Mouse (Mus musculus) G1E (cell line): Measurements from ENCODE around the gene S1pr3.

ENCODE experiments used
- CTCF ChIP-seq: IDR thresholded peaks from 2 replicates; pipeline ENCODE4 v1.5.1; 2012; ENCODE audit warnings: low read depth, low read length, inconsistent platforms, mixed read lengths
- GATA1 ChIP-seq: IDR thresholded peaks from 2 replicates; pipeline ENCODE4 v1.6.1; 2012; ENCODE audit warnings: borderline replicate concordance, low read length, inconsistent platforms, mixed read lengths
- GATA2 ChIP-seq: IDR thresholded peaks from 2 replicates; pipeline ENCODE4 v1.6.1; 2012; ENCODE audit warnings: low read depth, low read length, inconsistent platforms, borderline replicate concordance
- POLR2AphosphoS5 ChIP-seq: IDR thresholded peaks from 2 replicates; pipeline ENCODE4 v1.6.1; 2012; ENCODE audit warnings: low read depth, low read length, inconsistent platforms; ENCODE audit not compliant: insufficient replicate concordance
- TAL1 ChIP-seq: conservative IDR thresholded peaks from 2 replicates; pipeline ENCODE4 v1.6.1; 2012; ENCODE audit warnings: low read depth, low read length, inconsistent platforms, mixed read lengths

DNA sequence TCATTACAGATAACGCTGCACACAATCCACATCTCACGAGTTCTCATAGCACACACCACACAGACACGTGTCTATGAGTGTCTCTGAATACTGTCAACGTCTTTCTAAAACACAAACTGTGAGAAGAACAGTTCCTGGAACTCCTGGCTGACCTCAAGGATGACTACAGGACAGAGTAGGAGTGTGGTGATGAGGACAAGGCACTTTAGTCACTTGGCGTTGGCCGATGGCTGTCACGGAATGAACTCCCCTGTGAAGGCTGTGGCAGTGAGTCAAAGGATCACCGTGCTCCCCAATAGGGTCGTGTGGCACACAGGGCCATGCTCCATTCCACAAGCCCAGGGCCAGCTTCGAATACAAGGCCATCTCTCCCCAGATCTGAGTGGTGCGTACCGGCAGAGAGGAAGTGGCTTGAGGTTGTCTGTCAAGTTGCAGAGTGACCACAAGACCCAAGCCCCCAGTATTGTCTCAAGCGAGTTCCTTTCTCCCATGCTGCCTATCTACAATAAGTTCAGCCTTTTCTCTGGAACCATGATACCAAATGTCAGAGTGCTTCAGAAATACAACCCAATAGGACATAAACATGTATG lies 2.6 kb upstream of the S1pr3 start:
- no peak for TF ChIP-seq CTCF
- TF ChIP-seq POLR2AphosphoS5, result no peak
- no peak for TF ChIP-seq TAL1
- no peak for TF ChIP-seq GATA1
- TF ChIP-seq GATA2, result no peak
